Mouse (Mus musculus): ENCODE results near the gene Pik3ca.

GRCm38 (mm10) chr3:32437297-32437696 is 39.8 kb downstream of the Pik3ca start:
- TF ChIP-seq CTCF (IDR thresholded peaks at IDR 0.05; ENCODE audit: low read depth) (no peak), EP300 (IDR thresholded peaks at IDR 0.05; ENCODE audit: low read depth) (no peak)
